Mouse (Mus musculus) frontal cortex, postnatal 25 days (tissue): ENCODE data around the gene Fbxw28.
"Not testable (repeated sequence)": the region's sequence is repeated elsewhere in the genome, so short reads cannot be mapped to it uniquely, and the experiment has no call there.

Source experiments
- DNase-seq, 2 experiments: peaks; one replicate each; pipeline ENCODE4 v3.0.0; 2022; ENCODE audit warnings: low spot score in 2 of 2

Gene Fbxw28

GRCm38 (mm10) chr9:109339559-109339958 is at the start of gene Fbxw28:
TSS of gene Fbxw28 (minus strand) at chr9:109339659.
- not testable (repeated sequence) for DNase-seq

GRCm38 (mm10) chr9:109287576-109287975 is 51.9 kb downstream of the Fbxw28 start, which contains the start of gene Fbxw14:
TSS of gene Fbxw14 (minus strand) at chr9:109287676.
- DNase-seq: not testable (repeated sequence)
